Mouse (Mus musculus) CD8-positive naive resting alpha-beta T cell, adult 57 days (primary cell): ENCODE measurements around the gene Col24a1. TPM values are rescaled to one million over a fixed set of nuclear protein-coding genes. Genes with fewer than 3 reads are reported as not detected.

Experiments
- total RNA-seq: library from RNA; stranded (reverse); gene quantifications from one replicate; pipeline ENCODE4 v1.2.4, GENCODE M21; 2023

Gene Col24a1
- total RNA-seq: not detected

DNA sequence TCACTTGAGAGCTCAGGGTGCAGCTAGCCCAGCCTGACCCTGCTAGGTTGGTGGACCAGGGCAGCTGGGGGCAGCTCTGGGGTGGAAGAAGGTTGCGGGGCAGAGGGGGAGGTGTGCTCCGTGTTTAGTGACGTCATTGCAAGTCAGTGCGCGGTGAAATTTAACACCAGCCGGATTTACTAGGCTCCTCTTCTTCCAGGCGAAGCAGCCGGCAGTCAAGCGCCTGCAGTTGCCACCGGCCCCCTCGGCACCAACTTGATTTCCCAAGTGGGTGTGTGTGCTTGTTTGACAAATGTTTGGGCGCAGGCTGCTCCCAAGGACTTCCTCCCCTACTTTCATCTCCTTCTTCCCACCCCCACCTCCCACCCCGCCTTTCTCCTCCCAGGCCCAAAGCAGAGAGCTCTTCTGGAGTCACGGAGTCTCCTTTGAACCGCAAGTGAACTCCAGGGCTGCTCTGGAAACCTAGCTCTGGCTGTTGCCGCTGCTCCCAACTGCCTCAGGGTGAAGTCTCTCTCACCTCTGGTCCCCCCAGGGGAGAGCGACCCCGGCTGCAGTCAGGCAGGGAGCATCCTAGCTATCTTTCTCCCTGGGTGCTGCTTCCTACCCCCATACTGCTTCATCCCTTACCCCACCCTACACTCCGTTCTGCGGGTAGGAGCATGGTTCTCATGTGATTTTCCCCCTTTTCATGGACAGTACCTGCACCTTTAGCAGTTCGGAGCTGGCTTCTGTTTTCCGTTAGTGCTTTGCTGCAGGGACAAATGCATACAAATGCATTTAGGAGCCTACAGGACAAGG lies at the start of gene Col24a1:
TSS of gene Col24a1 (plus strand) at position 136 of the 798 bp plus-strand sequence.

DNA sequence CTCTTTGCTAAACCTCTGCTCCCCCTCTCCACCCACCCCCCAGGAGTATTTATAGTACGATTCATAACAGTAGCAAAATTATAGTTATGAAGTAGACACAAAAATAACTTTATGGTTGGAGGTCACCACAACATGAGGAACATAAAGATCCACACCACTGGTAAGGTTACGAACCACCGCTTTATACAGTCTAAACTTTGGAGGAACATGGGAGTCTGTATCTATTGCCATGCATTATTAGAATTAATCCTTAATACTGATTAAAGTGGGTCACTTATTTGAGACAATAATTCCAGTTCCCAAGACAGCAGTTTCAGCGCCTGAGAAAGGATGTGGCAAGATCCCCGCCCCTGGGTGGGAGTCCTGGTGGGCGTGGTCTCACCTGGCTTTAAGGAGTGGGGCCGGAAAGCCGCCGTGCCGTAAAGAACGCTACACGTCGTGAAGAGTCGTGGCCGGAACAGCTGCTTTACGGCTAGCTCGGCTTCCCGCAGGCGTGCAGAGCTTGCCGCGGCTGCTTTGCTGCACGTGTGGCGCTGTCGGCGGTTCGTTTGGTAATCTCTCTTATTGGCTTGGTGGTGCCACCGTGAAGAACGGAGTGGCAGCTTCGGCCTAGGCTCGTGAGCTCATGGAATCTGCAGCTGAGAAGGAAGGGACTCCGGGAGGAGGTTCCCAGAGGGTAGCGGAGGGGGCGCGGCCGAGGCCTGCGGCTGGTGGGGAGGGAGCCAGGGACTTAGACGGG lies 283.6 kb downstream of the Col24a1 start, which contains the start of gene Znhit6:
TSS of gene Znhit6 (plus strand) at position 463 of the 739 bp plus-strand sequence.

Other genes starting within 250 kb of the Col24a1 start
- not detected for gene Clca2, start 193.0 kb upstream of the Col24a1 start, total RNA-seq
- gene Odf2l, start 173.9 kb upstream of the Col24a1 start, total RNA-seq: 18.5 TPM